Mouse (Mus musculus): Measurements from ENCODE around the gene Hectd4. TPM values are rescaled to one million over a fixed set of nuclear protein-coding genes. Genes with fewer than 3 reads are reported as not detected.

Gene Hectd4
- total and polyA plus RNA-seq, 2 experiments from 2014 or later = 15.9 to 107 TPM

DNA sequence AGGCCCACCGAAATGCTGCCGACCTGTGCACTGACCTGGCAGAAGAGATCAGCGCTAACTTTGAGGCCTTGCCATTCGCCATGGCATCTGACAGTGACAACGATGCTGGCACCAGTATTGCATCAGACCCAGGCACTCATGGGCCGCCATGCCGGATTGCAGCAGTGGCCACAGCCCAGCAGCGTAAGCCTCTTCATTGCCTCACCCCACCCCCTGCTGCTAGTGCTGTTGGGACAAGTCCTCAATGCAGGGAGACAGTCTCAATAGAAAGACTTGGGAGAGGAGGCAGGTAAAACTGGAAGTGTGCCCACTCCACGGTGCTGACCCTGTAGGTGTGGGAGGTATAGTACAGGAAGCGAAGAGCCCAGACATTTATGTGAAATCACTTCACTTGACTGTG is 111.7 kb downstream of the Hectd4 start:
- Histone ChIP-seq H3K9ac (replicated peaks; ENCODE audit: low read length) (no peak overlapping the region), H3K4me3 (ENCODE audit: low read length) (no peak overlapping the region), H3K9me3 (ENCODE audit: low read length) (no peaks in the 10 kb centered on the region), H3K36me3 (ENCODE audit: insufficient read depth, low read length) (peaks cover 80% of the 10 kb centered on the region), H3K4me2 (ENCODE audit: low read depth, low read length) (no peak overlapping the region), H3K4me1 (ENCODE audit: insufficient read depth, low read length) (no peaks in the 10 kb centered on the region), H3K27ac (no peak overlapping the region), H3K27me3 (ENCODE audit: insufficient read depth, low read length) (no peaks in the 10 kb centered on the region)
- no peak for TF ChIP-seq CTCF (IDR thresholded peaks at IDR 0.05; ENCODE audit: low read depth)
- DNase-seq (ENCODE audit: low spot score) = no peak
- WGBS = 96% methylated on average over 10 of the region's 10 CpGs
- no peak for ATAC-seq

DNA sequence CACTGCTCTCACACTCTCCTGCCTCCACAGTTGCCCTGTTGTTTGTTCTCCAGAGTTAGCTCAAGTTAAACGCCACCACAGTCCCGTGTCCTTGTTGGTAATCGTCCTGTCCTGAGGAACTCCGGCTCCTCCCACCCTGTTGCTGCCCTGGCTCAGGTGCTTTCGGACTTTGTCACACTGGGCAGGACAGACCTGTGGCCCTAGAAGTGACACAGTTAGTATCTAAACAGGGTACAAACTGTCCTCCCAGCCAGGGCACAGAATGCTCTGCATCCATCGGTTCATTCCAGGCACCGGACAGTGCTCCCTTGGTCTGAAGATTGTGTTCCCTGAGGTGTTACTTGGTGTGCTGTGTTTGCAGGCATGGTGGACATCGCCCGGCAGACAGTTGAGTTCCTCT is 114.0 kb downstream of the Hectd4 start:
- no peak overlapping the region for H3K4me2 ChIP-seq (ENCODE audit: low read depth, low read length)
- H3K36me3 ChIP-seq (ENCODE audit: insufficient read depth, low read length) = peaks cover 89% of the 10 kb centered on the region
- TF ChIP-seq CTCF (IDR thresholded peaks at IDR 0.05; ENCODE audit: low read depth) = no peak
- no peaks in the 10 kb centered on the region for H3K9me3 ChIP-seq (ENCODE audit: low read length)
- no peak overlapping the region for H3K9ac ChIP-seq (replicated peaks; ENCODE audit: low read length)
- no peak overlapping the region for H3K27ac ChIP-seq
- 95% methylated on average over 9 of the region's 9 CpGs for WGBS
- ATAC-seq = no peak
- no peak for DNase-seq (ENCODE audit: low spot score)
- no peaks in the 10 kb centered on the region for H3K4me1 ChIP-seq (ENCODE audit: insufficient read depth, low read length)
- no peak overlapping the region for H3K4me3 ChIP-seq (ENCODE audit: low read length)
- no peaks in the 10 kb centered on the region for H3K27me3 ChIP-seq (ENCODE audit: insufficient read depth, low read length)

DNA sequence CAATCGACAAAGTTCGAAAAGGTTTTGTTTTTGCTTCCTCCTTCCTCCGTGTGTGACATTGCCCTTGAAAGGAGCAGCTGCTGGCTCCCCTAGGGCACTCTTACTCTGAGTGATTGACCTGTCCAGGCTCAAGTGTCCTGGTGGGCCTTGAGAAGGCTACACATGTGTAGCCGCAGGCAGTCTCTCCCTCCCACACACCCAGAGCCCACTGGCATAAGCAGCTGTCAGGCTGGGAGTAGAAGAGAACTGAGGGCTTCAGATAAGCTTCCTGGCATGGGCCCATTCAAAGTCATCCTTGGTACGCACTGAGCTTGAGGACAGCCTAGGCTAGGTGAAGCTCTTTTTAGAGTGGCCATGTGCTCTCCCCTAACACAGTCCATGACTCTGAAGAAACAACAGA is 114.4 kb downstream of the Hectd4 start:
- no peak overlapping the region for H3K27ac ChIP-seq
- no peaks in the 10 kb centered on the region for H3K27me3 ChIP-seq (ENCODE audit: insufficient read depth, low read length)
- no peak for DNase-seq (ENCODE audit: low spot score)
- H3K9ac ChIP-seq (replicated peaks; ENCODE audit: low read length) = no peak overlapping the region
- H3K4me3 ChIP-seq (ENCODE audit: low read length) = no peak overlapping the region
- H3K4me2 ChIP-seq (ENCODE audit: low read depth, low read length) = no peak overlapping the region
- peaks cover 89% of the 10 kb centered on the region for H3K36me3 ChIP-seq (ENCODE audit: insufficient read depth, low read length)
- H3K9me3 ChIP-seq (ENCODE audit: low read length) = no peaks in the 10 kb centered on the region
- no peak for TF ChIP-seq CTCF (IDR thresholded peaks at IDR 0.05; ENCODE audit: low read depth)
- no peaks in the 10 kb centered on the region for H3K4me1 ChIP-seq (ENCODE audit: insufficient read depth, low read length)
- ATAC-seq = no peak
- 88% methylated on average over 5 of the region's 5 CpGs for WGBS

DNA sequence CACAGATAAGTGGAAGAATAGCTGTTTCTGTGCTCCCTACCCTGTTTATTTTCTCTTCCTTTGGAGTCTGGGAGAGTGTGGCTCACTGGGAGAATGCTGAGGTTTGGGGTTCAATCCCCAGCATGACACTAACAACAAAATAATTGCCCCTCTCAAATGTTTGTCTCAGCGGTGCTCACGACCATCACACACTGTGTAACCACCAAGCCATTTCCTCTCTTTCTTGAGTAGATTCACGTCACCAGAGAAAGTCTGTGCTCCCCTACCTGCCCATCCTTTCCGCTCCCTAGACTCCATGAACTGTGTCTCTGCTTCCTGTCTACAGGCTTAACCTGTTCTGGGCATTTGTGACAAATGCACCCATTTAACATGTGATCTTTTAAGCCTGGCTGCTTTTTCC is 115.4 kb downstream of the Hectd4 start:
- Histone ChIP-seq H3K4me1 (ENCODE audit: insufficient read depth, low read length) (no peaks in the 10 kb centered on the region), H3K4me2 (ENCODE audit: low read depth, low read length) (no peak overlapping the region), H3K27me3 (ENCODE audit: insufficient read depth, low read length) (no peaks in the 10 kb centered on the region), H3K9me3 (ENCODE audit: low read length) (no peaks in the 10 kb centered on the region), H3K4me3 (ENCODE audit: low read length) (no peak overlapping the region), H3K9ac (replicated peaks; ENCODE audit: low read length) (no peak overlapping the region), H3K36me3 (ENCODE audit: insufficient read depth, low read length) (peaks cover 92% of the 10 kb centered on the region), H3K27ac (no peak overlapping the region)
- TF ChIP-seq CTCF (IDR thresholded peaks at IDR 0.05; ENCODE audit: low read depth) = no peak
- no peak for DNase-seq (ENCODE audit: low spot score)
- ATAC-seq = no peak
- 93% methylated on average over 4 of the region's 4 CpGs for WGBS

DNA sequence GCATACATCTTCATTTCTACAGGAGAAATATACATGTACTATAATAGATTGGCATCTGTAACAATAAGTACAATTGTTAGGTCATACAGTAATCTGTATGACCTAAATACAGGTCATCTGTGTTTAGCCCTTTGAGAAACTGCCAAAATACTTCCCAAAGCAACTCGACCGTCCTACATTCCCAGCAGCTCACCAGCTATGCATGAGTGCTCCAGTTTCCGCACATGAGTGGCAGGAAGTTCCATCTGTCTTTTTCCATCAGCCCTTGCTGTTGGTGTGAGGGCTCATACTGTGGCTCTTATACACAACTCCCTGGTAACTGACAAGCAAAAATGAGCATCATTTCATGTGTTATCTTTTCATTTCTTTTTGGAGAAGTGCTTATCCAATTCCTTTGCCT is 116.0 kb downstream of the Hectd4 start:
- Histone ChIP-seq H3K4me1 (ENCODE audit: insufficient read depth, low read length) (no peaks in the 10 kb centered on the region), H3K9ac (replicated peaks; ENCODE audit: low read length) (no peak overlapping the region), H3K27ac (no peak overlapping the region), H3K4me2 (ENCODE audit: low read depth, low read length) (no peak overlapping the region), H3K36me3 (ENCODE audit: insufficient read depth, low read length) (peaks cover 92% of the 10 kb centered on the region), H3K27me3 (ENCODE audit: insufficient read depth, low read length) (no peaks in the 10 kb centered on the region), H3K9me3 (ENCODE audit: low read length) (no peaks in the 10 kb centered on the region), H3K4me3 (ENCODE audit: low read length) (no peak overlapping the region)
- WGBS = 55% methylated on average over 3 of the region's 3 CpGs
- TF ChIP-seq CTCF (IDR thresholded peaks at IDR 0.05; ENCODE audit: low read depth) = no peak
- no peak for ATAC-seq
- DNase-seq (ENCODE audit: low spot score) = peak; percentile 11

DNA sequence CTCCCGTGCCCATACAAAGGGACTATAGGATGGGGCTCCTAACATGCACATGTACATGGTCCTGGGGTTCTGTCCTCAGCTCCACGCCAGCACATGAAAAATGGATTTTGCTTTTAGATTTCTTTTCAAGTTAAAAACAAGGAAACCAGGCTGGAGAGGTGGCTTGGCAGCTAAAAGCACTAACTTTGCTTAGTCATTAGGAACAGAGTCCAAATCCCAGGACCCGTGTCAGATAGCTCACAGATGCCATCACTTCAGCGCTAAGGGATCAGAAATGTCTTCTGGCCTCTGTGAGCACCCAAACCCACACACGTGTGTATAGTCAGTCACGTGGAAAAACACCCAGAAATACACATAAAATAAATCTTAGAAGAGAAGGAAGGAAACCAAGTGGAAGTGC is 116.8 kb downstream of the Hectd4 start:
- H3K36me3 ChIP-seq (ENCODE audit: insufficient read depth, low read length) = peaks cover 92% of the 10 kb centered on the region
- no peak for ATAC-seq
- H3K27ac ChIP-seq = no peak overlapping the region; the same call in 1 of the 2 replicates
- no peaks in the 10 kb centered on the region for H3K27me3 ChIP-seq (ENCODE audit: insufficient read depth, low read length)
- no peak for TF ChIP-seq CTCF (IDR thresholded peaks at IDR 0.05; ENCODE audit: low read depth)
- no peak overlapping the region for H3K4me2 ChIP-seq (ENCODE audit: low read depth, low read length)
- 93% methylated on average over 6 of the region's 6 CpGs for WGBS
- H3K9me3 ChIP-seq (ENCODE audit: low read length) = no peaks in the 10 kb centered on the region
- H3K4me3 ChIP-seq (ENCODE audit: low read length) = no peak overlapping the region
- no peaks in the 10 kb centered on the region for H3K4me1 ChIP-seq (ENCODE audit: insufficient read depth, low read length)
- DNase-seq (ENCODE audit: low spot score) = no peak
- no peak overlapping the region for H3K9ac ChIP-seq (replicated peaks; ENCODE audit: low read length)

DNA sequence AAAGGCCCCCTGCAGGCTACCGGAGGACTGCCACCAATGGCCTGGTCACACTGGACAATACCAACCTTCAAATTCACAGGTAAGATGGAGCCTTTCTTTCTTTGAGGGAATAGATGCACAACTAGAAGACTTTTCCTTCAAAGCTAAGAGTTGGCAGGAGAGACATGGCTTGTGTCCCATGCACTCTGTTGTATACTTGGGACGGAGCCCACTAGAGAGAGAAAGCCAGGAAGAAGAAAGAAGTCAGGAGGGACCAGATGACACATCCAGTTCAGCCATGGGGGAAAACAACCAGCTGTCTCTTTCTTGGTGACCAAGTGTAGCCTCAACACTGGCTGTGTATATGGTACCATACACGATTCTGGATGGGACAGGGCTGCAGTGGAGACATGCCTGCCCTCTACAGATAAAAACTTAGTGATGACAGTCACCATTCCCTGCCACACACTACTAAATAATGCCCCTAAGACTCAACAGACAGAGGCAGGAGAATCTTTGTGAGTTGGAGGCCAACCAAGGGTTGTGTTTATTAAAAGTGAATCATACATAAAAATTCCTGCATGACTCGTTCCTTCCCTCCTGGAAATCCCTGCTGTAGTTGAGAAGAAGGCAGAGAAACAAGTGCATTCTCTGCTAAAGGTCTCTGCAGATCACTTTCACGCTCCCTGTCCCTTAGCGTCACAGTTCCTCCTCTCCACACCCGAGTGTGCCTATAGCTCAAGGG is 119.7 kb downstream of the Hectd4 start:
- no peak for ATAC-seq
- TF ChIP-seq CTCF (IDR thresholded peaks at IDR 0.05; ENCODE audit: low read depth) = no peak
- Histone ChIP-seq H3K4me1 (ENCODE audit: insufficient read depth, low read length) (no peaks in the 10 kb centered on the region), H3K27me3 (ENCODE audit: insufficient read depth, low read length) (no peaks in the 10 kb centered on the region), H3K9ac (replicated peaks; ENCODE audit: low read length) (no peak overlapping the region), H3K27ac (no peak overlapping the region), H3K4me3 (ENCODE audit: low read length) (no peak overlapping the region), H3K9me3 (ENCODE audit: low read length) (no peaks in the 10 kb centered on the region), H3K4me2 (ENCODE audit: low read depth, low read length) (no peak overlapping the region), H3K36me3 (ENCODE audit: insufficient read depth, low read length) (peaks cover 95% of the 10 kb centered on the region)
- 82% methylated on average over 7 of the region's 7 CpGs for WGBS
- no peak for DNase-seq (ENCODE audit: low spot score)

Measured in hindbrain, postnatal 0 days (tissue).